Mouse (Mus musculus) myocyte (in vitro differentiated cells): ENCODE data around the gene Vps37b. TPM values are rescaled to one million over a fixed set of nuclear protein-coding genes. Genes with fewer than 3 reads are reported as not detected.

Experiments
- H3K27me3 ChIP-seq: one replicate; pipeline ENCODE4 v1.6.1; 2011; ENCODE audit not compliant: control insufficient read depth, insufficient read depth, insufficient read length
- H3K36me3 ChIP-seq: one replicate; pipeline ENCODE4 v1.6.1; 2011; ENCODE audit not compliant: control insufficient read depth, insufficient read depth
- H3K4me2 ChIP-seq: one replicate; pipeline ENCODE4 v1.6.1; 2011; ENCODE audit warnings: low read depth, control low read depth
- H3K4me3 ChIP-seq: one replicate; pipeline ENCODE4 v1.5.1; 2011; ENCODE audit warnings: mild to moderate bottlenecking, control low read depth, moderate library complexity
- H3K79me2 ChIP-seq: one replicate; pipeline ENCODE4 v1.6.1; 2011; ENCODE audit not compliant: control insufficient read depth, insufficient read depth
- H3ac ChIP-seq: one replicate; pipeline ENCODE4 v1.6.1; 2011; ENCODE audit not compliant: control insufficient read depth, insufficient read length
- CEBPB ChIP-seq: IDR thresholded peaks from 2 replicates; pipeline ENCODE4 v1.6.1; 2011; ENCODE audit warnings: mild to moderate bottlenecking, moderate library complexity; ENCODE audit not compliant: poor library complexity, insufficient read depth, severe bottlenecking
- E2F4 ChIP-seq: IDR thresholded peaks from one replicate; pipeline ENCODE4 v1.6.1; 2011; ENCODE audit warnings: mild to moderate bottlenecking, control low read depth, moderate library complexity; ENCODE audit not compliant: insufficient read depth
- MAX ChIP-seq: IDR thresholded peaks from one replicate; pipeline ENCODE4 v1.6.1; 2011; ENCODE audit warnings: low read depth, mild to moderate bottlenecking, control low read depth
- MYOD1 ChIP-seq, 3 experiments: IDR thresholded peaks; one replicate each; pipeline ENCODE4 v1.6.1; 2011; ENCODE audit warnings: control low read depth in 2 of 3, low read depth in 2 of 3, mild to moderate bottlenecking in 2 of 3, moderate library complexity in 1 of 3; ENCODE audit not compliant: insufficient read length in 2 of 3, control insufficient read depth in 1 of 3
- MYOG ChIP-seq, 3 experiments: IDR thresholded peaks; one replicate each; pipeline ENCODE4 v1.6.1; 2011; ENCODE audit warnings: control low read depth in 2 of 3, low read depth in 2 of 3, mild to moderate bottlenecking in 2 of 3; ENCODE audit not compliant: insufficient read length in 2 of 3, control insufficient read depth in 1 of 3, insufficient read depth in 1 of 3
- POLR2A ChIP-seq: IDR thresholded peaks from one replicate; pipeline ENCODE4 v1.6.1; 2011; ENCODE audit warnings: low read depth, mild to moderate bottlenecking, control low read depth, moderate library complexity; ENCODE audit not compliant: insufficient read length
- POLR2AphosphoS2 ChIP-seq: IDR thresholded peaks from one replicate; pipeline ENCODE4 v1.6.1; 2011; ENCODE audit warnings: low read depth, control low read depth; ENCODE audit not compliant: insufficient read length
- REST ChIP-seq: IDR thresholded peaks from one replicate; pipeline ENCODE4 v1.6.1; 2011; ENCODE audit warnings: mild to moderate bottlenecking, control low read depth, moderate library complexity; ENCODE audit not compliant: insufficient read depth, insufficient read length
- SRF ChIP-seq: IDR thresholded peaks from one replicate; pipeline ENCODE4 v1.6.1; 2011; ENCODE audit warnings: low read depth; ENCODE audit not compliant: control insufficient read depth, insufficient read length
- TCF12 ChIP-seq: IDR thresholded peaks from one replicate; pipeline ENCODE4 v1.6.1; 2011; ENCODE audit warnings: mild to moderate bottlenecking, control low read depth; ENCODE audit not compliant: poor library complexity, insufficient read depth, severe bottlenecking
- TCF3 ChIP-seq: IDR thresholded peaks from one replicate; pipeline ENCODE4 v1.6.1; 2011; ENCODE audit warnings: low read depth, control low read depth; ENCODE audit not compliant: insufficient read length
- USF1 ChIP-seq: IDR thresholded peaks from one replicate; pipeline ENCODE4 v1.6.1; 2011; ENCODE audit warnings: low read depth, mild to moderate bottlenecking, control low read depth, moderate library complexity
- polyA plus RNA-seq: library from polyadenylated mRNA; unstranded; fragments of >200 nt; fragmentation: generic; extraction: Trizol; gene quantifications from one replicate; pipeline ENCODE4 v1.2.1, GENCODE M21; 2012; ENCODE audit warnings: missing spikeins

The Vps37b gene
- polyA plus RNA-seq, 1 experiment = 18.7 TPM

GRCm38 (mm10) chr5:124077241-124077640, 45.2 kb upstream of the Vps37b start:
- Histone ChIP-seq H3K4me3 (no peak overlapping the region), H3K27me3 (no peaks in the 10 kb centered on the region), H3ac (no peak overlapping the region), H3K4me2 (no peak overlapping the region), H3K79me2 (no peaks in the 10 kb centered on the region), H3K36me3 (no peaks in the 10 kb centered on the region)
- TF ChIP-seq MYOD1 (IDR thresholded peaks at IDR 0.05; ENCODE audit: control insufficient read depth in 1 of 3, insufficient read length in 2 of 3, low read depth in 2 of 3) (no peak), POLR2A (no peak), POLR2AphosphoS2 (no peak), SRF (no peak), MAX (no peak), TCF3 (no peak), USF1 (no peak), E2F4 (no peak), TCF12 (no peak), REST (no peak), CEBPB (no peak), MYOG (IDR thresholded peaks at IDR 0.05; ENCODE audit: control insufficient read depth in 1 of 3, insufficient read depth in 1 of 3, insufficient read length in 2 of 3, low read depth in 2 of 3) (no peak)

GRCm38 (mm10) chr5:124076559-124076958, 44.5 kb upstream of the Vps37b start:
- H3K36me3 ChIP-seq = no peaks in the 10 kb centered on the region
- H3K4me3 ChIP-seq = no peak overlapping the region
- H3K79me2 ChIP-seq = no peaks in the 10 kb centered on the region
- H3ac ChIP-seq = no peak overlapping the region
- TF ChIP-seq POLR2AphosphoS2 = no peak
- TF ChIP-seq TCF3 = no peak
- TF ChIP-seq POLR2A = no peak
- no peak for TF ChIP-seq E2F4
- TF ChIP-seq SRF = no peak
- no peak for TF ChIP-seq USF1
- no peaks in the 10 kb centered on the region for H3K27me3 ChIP-seq
- H3K4me2 ChIP-seq = no peak overlapping the region

GRCm38 (mm10) chr5:124075716-124076115, 43.6 kb upstream of the Vps37b start:
- H3ac ChIP-seq = no peak overlapping the region
- H3K4me3 ChIP-seq = no peak overlapping the region
- H3K79me2 ChIP-seq = no peaks in the 10 kb centered on the region
- no peaks in the 10 kb centered on the region for H3K36me3 ChIP-seq
- no peak overlapping the region for H3K4me2 ChIP-seq
- no peak for TF ChIP-seq MAX
- TF ChIP-seq MYOG (IDR thresholded peaks at IDR 0.05; ENCODE audit: control insufficient read depth in 1 of 3, insufficient read depth in 1 of 3, insufficient read length in 2 of 3, low read depth in 2 of 3) = no peak
- TF ChIP-seq E2F4 = no peak
- TF ChIP-seq POLR2AphosphoS2 = no peak
- TF ChIP-seq CEBPB = no peak
- no peak for TF ChIP-seq TCF3
- TF ChIP-seq REST = no peak
- TF ChIP-seq TCF12 = no peak
- TF ChIP-seq POLR2A = no peak
- no peak for TF ChIP-seq MYOD1 (IDR thresholded peaks at IDR 0.05; ENCODE audit: control insufficient read depth in 1 of 3, insufficient read length in 2 of 3, low read depth in 2 of 3)
- no peak for TF ChIP-seq SRF
- TF ChIP-seq USF1 = no peak
- no peaks in the 10 kb centered on the region for H3K27me3 ChIP-seq

- Histone ChIP-seq H3ac (no peak overlapping the region), H3K36me3 (no peaks in the 10 kb centered on the region), H3K4me3 (no peak overlapping the region), H3K27me3 (no peaks in the 10 kb centered on the region), H3K79me2 (no peaks in the 10 kb centered on the region), H3K4me2 (peak overlapping the region; percentile 39)
- TF ChIP-seq MYOD1 (IDR thresholded peaks at IDR 0.05; ENCODE audit: control insufficient read depth in 1 of 3, insufficient read length in 2 of 3, low read depth in 2 of 3) (peak in 2 of 3 experiments; percentile 66 to 81), MYOG (IDR thresholded peaks at IDR 0.05; ENCODE audit: control insufficient read depth in 1 of 3, insufficient read depth in 1 of 3, insufficient read length in 2 of 3, low read depth in 2 of 3) (peak in 1 of 3 experiments; percentile 44), MAX (no peak)
Measured at GRCm38 (mm10) chr5:124074845-124075307, 42.8 kb upstream of the Vps37b start.

- Histone ChIP-seq H3K4me2 (no peak overlapping the region), H3K4me3 (no peak overlapping the region), H3K36me3 (no peaks in the 10 kb centered on the region), H3K27me3 (no peaks in the 10 kb centered on the region), H3K79me2 (no peaks in the 10 kb centered on the region), H3ac (no peak overlapping the region)
- TF ChIP-seq TCF12 (no peak), MYOG (IDR thresholded peaks at IDR 0.05; ENCODE audit: control insufficient read depth in 1 of 3, insufficient read depth in 1 of 3, insufficient read length in 2 of 3, low read depth in 2 of 3) (peak in 1 of 3 experiments; percentile 65), MYOD1 (IDR thresholded peaks at IDR 0.05; ENCODE audit: control insufficient read depth in 1 of 3, insufficient read length in 2 of 3, low read depth in 2 of 3) (peak in 2 of 3 experiments; percentile 24 to 44)
Measured at GRCm38 (mm10) chr5:124073682-124074081, 41.6 kb upstream of the Vps37b start.
